Mouse (Mus musculus) layer of hippocampus, postnatal 36 days (tissue): Measurements from ENCODE around the gene Gm9833. TPM values are rescaled to one million over a fixed set of nuclear protein-coding genes. Genes with fewer than 3 reads are reported as not detected.
"Not testable (repeated sequence)": the region's sequence is repeated elsewhere in the genome, so short reads cannot be mapped to it uniquely, and the experiment has no call there.

Source experiments
- DNase-seq, 2 experiments: peaks; one replicate each; pipeline ENCODE4 v3.0.0; 2022
- total RNA-seq, 2 experiments: library from RNA; stranded (reverse); gene quantifications; 2 replicates each; pipeline ENCODE4 v1.2.3; 2021

The Gm9833 gene
- 10 to 100 TPM in 1 of 2 experiments, 1 to 10 TPM in 1; 7.5 to 11.1 TPM for total RNA-seq

DNA sequence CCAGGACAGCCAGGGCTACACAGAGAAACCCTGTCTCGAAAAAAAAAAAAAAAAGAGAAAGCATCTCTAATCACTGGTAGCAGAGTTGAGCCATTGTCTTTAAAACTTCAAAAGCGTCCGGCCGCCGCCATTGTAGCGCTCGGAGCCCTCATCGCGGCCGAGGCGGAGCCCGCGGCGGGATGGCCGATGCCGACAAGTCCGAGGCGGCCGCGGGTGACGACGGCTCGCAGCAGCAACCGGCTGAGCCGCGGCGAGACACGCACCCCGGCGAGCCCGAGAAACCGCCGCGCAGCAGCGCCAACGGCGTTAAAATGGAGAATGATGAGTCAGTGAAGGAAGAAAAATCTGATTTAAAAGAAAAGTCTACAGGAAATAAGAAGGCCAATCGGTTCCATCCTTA, at the start of gene Gm9833:
Gene Gm9833, plus strand, starts transcription at position 117 of the 400 bp plus-strand sequence.
- not testable (repeated sequence) for DNase-seq

DNA sequence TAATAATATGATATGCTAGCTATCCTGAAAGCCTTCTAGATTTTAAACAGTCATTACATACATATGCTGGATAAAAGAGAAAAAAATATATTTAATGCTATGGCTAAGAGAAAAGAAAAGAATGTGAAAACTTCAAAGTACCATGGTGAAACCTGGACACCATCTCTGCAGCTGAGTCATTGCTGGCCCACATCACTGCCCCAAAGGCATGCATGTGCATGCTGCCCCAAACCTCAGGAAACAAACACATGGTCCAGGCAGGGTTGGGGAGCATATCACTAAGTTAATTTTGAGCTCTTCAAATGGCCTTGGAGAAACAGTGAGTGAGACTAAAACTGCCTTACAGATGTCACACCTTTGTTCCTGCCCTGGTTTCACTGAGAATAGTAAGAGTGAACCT, 17.8 kb upstream of the Gm9833 start:
- no peak for DNase-seq

DNA sequence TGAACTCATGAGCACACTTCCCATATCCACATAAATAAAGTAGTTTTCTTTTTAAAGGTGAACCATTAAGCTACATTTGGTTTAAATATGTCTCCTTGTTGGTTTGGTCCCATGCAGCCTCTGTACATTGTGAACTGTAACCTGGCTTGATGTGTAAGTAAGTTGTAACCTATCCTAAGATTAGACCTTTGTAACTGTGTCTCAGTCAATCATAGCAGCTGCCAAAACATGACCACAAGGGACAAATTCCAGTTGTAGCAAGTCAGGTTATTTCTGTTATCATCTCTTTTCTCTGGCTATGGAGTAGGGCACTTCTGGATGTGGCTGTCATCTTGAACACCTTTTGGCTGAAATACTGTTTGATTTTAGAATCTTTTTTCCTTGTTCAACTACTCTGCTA, 12.1 kb upstream of the Gm9833 start:
- DNase-seq, result no peak

DNA sequence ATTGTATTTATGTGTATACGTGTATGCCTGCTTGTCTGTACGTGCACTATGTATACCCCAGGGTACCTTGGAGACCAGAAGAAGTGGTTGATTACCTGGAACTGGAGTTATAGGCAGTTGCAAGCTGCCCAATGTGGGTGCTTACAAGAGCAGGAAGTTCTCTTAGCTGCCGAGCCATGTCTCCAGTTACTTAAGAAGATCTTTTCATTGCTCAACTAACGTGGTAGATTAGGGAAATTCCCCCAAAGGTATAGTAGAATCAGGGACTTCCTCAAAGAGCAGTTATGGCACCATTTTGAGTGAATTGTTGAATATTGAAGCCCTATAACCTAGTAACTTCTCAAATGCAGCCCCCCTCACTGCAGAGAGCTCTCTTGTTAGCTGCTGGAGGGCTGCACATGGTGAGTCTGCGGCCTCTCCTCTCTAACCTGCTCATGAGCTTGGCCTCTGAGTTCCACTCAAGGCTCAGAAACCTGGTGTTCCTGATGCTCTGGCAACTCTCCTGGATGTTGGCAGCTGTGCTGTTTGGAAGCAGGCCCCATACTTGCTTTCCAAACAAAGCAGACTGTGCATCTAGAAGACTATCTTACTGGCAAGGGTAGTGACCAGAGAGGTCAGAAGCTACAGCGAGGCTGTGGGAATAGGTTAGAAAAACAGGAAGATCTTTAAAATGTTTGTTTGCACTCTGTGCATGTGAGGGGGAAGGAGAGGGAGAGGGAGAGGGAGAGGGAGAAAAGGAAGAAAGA, 10.6 kb upstream of the Gm9833 start:
- no peak for DNase-seq

DNA sequence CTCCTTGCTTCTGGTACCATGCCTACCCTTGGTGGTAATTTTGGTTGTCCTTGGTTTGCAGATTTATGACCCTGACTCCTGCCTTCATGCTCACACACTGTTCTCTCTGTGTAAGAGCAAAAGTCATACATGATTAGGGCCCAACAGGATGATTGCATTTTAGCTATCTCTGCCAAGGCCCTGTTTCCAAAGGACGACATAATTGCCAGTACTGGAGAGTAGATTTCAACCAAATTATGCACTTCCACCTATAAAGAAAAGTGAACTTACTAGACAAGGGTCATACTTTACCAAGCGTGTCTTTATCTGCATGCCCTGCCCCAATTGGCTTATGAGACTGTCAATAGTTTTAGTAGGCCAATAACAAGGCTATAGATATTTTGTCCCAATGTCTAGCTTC, 9.8 kb upstream of the Gm9833 start:
- DNase-seq, result no peak

DNA sequence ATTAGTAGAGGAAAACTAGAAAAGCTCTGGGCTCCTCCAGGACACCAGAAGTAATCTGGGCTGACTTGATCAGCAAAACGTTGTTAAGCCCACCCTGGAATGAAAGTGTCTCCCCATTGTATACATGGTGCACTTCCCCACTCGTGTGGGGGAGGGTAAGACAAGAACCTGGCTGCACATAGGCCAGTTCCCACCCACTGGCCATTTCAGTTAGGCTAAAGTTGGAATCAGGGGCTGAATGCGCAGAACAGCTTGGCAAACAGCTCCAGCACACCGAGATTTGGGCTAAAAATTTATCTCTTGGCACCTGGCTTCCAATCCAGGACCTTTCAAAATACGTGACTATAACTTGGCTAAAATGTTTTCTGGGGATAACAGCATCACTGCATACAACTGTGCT, 6.6 kb upstream of the Gm9833 start:
- no peak for DNase-seq

DNA sequence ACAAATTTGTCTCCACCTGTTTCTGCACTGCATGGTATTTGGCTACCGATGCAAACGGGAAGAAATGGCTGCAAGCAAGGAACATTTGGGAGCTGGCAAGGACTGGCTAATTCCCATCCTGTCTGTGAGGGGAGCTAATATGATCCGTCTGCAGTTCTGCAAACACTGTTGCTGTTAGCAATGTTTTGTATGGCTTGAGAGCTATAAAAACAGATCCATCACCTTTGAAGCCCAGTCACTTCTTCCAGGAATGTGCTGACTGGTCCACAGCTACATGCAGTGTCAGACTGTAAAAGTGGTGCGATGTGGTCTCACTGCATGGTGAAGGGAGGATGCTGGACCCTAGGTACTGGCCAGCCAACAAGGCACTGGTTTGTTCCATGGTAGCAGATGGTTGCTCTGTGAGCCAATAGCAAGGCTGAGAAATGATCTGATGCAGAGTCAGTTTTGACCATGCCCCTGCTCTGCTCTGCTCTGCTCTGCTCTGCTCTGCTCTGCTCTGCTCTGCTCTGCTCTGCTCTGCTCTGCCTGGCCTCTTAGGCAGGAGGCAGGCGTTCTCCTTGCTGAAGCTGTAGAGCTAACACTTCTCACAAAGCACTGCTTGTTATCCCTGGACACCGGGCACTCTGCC, 5.9 kb upstream of the Gm9833 start:
- peak; percentile 33 to 35 for DNase-seq

DNA sequence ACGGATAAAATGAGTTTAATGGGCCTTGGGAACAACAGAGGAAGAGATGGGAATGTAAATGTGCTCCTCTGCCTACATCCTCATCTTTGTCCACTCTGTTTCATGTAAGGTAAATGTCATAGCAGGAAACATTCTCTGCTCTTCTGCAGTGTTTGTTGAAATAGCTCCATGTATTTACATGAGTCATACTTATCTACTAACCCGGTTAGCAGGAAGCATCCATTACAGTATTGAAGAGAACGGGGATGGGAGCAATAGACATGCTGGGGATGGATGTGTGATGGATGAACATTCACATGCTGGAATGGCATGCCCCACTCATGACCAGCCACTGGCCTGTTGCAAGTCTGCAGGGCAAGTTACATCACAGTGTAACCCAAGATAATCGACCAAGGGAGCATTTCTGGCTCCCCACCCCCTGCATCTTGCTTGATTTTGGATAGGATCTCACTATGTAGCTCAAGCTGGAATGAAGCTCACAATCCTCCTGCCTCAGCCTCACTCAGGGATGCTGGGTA, 5.3 kb upstream of the Gm9833 start:
- no peak for DNase-seq

DNA sequence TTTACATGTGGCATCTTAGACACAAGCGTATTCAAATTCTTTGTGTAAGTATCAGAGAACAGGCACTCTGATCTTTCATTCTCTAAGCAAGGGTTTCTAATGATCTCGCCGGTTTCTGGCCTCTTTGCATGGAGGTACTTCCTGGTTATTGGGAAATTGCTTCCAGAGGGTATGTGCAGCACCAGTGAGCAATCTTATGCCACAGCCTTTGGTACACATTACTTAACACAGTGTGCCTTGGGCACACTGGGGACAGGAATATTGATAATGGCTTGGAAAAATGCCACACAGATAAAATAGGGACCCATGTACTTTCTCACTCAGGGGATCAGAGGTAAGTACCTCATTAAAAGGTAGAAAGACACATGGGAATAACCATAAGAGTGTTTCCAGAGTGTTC, 3.8 kb upstream of the Gm9833 start:
- DNase-seq, result no peak

DNA sequence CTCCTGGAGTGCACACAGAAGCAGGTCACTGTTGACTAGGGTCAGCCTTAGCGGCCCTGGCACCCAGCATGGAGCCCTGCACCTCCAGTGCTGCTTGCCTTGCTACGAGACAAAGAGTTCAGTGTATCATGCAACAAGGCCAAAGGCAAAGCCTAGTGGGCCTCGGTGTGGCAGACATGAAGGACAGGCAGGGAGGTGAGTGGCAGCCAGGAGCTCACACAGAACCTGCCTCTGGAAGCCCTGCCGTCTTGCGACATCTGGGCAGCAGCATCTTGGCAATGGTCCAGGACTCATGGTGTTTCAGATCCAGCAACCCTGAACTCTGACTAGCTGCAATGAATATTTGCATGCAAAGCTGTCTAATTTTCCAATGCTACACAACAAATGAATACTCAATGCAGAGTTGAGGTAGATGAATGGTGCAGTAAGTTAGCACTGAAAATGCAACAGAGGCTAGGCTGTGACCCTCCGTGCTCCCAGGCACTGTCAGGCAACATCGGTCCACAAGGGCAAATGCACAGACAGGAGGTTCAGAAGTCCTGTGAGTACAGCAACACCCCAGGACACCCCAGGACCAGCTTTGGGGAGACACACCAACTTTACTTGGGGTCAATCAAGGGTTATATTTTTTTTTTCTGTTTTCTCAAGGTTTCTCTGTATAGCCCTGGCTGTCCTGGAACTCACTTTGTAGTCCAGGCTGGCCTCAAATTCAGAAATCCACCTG, 2.4 kb upstream of the Gm9833 start:
- no peak for DNase-seq

DNA sequence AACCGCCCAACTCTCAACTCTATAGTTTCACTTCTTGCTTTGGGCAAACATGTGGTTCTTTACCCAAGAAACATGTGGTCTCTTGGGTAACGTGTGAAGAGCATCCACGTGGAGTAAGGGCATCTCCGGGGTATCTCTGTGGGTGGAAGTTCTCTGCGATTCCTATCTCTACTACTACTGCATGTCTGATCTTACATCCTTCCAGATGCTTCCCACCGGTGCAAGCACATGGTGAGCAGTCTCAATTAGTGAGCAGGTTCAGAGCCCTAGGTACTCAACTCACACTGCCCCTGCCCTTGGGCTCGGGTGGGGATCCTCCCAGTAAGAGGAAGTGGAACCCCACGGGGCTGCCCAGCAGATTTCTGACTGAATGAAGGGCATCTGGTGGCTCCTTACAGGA, 399 bp upstream of the Gm9833 start:
- DNase-seq, result no peak

DNA sequence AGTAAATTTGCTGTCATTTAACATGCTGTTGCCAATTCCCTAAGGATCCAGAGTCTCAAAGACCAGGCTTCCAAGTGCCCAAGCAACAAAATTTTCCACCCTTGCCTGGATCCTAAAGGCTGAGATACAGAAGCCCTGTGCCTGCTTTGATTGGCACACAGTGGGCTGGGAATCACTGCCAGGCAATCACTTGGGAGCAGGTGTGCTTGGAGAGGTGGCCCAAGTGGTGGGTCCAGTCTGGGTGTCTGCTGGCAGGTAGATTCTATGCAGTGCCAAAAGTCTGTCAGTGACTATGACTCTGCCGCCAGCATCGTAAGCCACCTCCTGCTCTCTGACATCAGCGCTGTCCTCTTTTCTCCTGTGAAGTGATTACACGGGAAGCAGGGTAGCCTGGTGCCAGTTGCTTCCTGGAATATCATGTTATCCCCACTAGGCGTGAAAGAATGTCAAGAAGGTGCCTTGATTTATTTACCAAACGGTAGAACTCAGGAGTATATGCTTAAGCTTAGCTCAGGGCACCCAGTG, 3.8 kb downstream of the Gm9833 start:
- no peak for DNase-seq

DNA sequence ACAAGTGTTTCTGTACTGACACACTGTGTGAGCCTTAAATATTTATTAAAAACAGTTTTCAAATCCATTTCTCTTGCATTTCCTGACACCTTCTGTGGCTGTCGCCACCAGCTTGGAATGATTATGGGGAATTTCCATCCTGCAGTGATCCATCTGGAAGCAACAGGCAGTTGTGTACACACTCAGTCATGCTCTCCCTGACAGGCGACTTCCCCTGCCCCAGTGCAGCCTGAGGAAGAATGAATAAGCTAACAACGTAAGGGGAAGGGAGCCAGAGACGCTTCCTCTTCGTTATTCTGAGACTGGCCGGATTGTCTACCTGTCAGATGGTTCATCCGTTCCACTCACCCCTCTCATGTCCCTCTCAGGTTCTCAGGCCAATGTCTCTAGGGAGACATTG, 4.6 kb downstream of the Gm9833 start:
- DNase-seq, result no peak

DNA sequence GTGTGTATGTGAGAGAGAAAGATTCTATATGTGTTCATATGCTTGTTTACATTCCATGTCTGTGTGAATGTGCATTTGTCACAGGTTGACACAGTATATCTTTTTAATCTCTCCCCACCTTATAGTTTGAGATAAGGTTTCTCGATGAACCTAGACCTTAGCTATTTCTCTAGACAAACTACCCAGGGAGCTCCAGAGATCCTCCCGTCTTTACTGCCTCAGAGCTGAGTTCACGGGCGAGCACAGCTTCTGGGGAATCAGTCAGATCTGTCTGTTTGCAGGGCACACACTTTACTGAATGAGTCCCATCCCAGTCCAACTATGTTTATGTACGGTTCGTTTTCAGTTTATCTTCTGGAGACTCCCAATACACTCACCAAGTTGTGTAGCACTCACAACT, 5.0 kb downstream of the Gm9833 start:
- no peak for DNase-seq

DNA sequence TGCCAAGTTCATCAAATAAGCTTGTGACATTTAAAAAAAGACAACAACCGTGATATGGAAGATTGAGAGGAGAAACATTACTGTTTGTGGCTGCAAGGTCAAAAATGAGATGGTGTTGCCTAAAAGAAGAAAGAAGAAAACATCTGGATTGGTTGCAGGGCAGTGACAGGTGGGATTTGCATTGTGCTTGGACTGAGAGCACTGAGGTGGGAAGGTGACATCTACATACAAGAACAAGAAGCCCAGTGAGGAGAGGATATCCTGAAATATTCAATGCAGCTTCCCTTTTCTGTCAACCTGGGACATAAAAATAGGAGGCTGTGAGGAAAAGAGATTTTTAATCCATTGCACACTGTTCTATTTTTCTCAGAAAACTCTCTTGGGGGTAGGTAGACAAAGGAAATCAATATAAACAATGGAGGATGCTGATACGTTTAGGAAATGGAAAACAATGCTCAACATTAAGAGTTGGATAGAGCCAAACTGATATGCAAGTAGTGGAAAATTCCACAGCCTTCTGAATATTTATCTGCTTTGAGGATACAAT, 7.2 kb downstream of the Gm9833 start:
- DNase-seq, result no peak

DNA sequence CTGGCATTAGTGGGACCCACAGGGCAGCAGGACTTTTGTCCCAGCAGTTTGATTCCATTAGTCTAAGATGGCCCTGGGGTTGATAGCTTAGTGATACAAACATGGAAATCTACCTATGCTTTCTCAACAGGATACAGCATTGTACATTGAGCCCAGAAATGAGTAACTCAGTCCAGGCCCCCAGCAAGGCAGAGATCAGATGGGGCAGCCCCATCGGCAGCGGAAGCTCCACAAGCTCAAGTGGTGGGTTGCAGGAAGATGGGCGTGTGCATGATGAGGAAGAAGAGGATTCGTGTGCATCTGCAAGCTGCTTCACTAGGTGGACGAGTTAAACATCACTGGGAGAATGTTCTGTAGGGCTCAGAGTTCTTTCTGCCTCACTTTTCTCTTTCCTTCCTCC, 11.8 kb downstream of the Gm9833 start:
- no peak for DNase-seq

DNA sequence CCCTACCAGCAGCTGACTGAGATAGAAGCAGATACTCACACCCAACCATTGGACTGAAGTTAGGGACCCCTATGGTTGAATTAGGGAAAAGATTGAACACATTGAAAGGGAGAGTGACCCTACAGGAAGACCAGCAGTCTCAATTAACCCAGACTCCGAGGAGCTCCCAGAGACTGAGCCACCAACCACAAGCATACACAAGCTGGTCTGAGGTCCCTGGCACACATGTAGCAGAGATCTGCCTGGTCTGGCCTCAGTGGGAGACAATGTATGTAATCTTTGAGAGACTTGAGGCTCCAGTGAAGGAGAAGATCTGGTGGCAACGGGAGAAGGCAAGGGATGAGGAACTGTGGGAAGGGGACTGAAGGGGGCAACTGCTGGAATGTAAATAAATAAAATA, 23.7 kb downstream of the Gm9833 start:
- DNase-seq, result no peak

DNA sequence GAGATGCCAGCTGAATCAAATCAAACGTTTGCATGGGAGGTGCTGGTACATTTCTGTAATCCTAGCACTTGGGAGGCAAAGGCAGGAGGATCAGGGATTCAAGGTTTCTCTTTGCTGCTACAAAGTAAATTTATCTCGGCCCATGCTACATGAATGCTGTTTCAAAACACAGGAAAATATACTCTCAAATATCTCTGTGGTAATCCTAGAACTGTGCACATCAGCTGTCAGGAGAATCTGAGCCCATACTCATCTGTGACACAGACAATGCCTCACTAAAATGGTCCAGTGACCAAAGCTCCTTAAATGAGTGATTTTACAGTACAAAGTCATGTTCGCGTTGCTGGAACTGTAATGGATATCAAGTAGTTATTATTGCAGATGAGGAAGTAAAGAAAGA, 24.3 kb downstream of the Gm9833 start:
- DNase-seq, result no peak

DNA sequence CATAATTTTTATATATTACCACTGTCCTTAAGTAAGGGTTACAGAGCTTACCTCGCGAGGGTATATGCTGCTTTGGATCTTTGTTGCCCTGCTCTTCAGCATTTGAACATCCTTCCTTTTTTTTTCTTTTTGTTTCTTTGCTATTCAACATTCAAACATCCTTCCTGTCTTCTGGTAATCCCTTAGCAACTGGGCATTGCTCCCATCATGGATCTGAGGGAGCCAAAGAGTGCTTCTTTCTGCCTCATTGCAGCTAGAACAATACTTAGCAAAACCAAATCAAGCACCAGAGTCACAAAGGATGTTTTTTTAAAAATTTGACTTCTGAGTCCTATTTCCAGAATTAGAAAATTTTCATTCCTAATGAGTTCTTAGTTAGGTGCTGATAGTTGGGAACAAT, 24.8 kb downstream of the Gm9833 start:
- no peak for DNase-seq

DNA sequence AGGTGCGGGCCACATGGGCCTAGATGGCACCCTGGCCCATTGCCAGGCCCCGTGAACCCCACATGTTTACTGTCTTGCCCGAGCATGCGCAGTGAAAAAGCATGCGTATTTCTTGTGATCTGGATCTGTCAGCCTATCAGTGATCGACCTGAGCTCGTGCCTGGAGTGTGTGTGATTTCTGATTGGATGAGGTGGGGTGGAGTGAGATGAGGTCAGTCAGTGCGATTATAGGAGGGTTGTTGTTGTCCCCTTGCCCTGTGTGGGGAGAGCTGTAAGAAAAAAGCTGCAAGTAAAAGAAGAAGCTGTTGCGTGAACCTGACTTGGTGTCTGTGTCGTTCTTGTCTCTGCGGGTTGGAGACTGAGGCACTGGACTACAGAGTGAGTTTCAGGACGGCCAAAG, 28.6 kb downstream of the Gm9833 start:
- DNase-seq, result no peak

DNA sequence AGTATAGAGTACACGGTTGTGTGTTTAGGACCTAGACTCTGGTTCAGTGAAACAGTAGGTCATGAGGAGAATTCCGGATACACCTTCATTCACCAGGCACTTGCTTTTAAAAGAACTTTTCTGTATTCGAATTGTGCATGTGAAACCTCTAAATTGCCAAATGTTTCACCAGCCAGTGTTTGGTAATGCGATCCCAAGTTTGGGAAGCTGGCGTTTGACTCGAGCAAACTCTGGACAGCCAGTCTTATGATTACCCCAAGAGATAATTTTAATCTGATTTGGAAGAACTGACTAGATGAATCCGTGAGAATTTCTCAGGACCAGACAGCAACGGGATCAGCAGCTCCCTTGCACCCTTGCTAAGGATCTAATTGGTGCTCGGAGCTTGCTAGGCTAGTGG, 33.3 kb downstream of the Gm9833 start:
- DNase-seq, result no peak

DNA sequence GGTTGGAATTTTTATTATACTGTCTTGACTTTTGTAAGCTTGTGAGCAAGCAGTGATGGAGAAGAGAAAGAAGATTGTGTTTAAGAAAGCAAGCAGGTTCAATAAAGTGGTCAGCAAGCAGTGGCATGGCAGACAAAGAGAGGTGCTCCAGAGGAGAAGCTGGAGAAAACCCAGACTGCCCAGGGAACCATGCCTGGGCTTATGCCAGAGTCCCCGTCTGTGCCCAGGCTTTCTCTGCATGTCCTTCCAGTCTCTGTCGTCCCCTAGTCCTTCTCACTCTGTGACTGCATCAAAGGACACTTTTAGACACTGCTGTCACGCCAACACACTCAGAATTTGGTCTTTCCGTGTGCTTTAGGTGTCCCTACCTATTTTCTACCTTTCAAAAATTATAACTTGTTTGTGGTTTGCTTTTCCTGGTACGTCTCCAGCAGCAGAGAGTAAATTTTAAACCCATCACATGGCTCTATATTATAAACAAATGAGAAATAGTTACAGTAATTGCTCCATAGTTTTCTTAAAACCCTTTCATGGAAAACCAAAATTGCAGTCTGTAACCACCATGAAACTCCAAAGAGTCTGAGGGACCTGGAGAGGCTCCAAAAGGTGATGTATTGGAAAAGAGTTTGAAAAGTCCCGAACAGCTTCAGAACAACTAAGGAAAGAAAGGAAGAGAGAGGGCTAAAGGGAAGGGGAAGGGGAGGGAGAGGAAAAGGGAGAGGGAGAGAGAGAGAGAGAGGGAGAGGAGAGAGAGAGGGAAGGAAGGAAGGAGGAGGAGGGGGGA, 34.2 kb downstream of the Gm9833 start:
- no peak for DNase-seq
